Mouse (Mus musculus) CH12.LX (cell line): ENCODE data around the gene Pax5.

ENCODE experiments used
- CTCF ChIP-seq, 2 experiments: IDR thresholded peaks in 1 of 2; conservative IDR thresholded peaks in 1 of 2; 2 replicates each; pipeline ENCODE4 v1.5.1; 2011 to 2012; ENCODE audit warnings: low read depth in 2 of 2, low read length in 2 of 2, improper control_type of control experiment in 1 of 2, inconsistent platforms in 1 of 2, mild to moderate bottlenecking in 1 of 2, moderate library complexity in 1 of 2
- GABPA ChIP-seq: IDR thresholded peaks from 2 replicates; pipeline ENCODE4 v1.6.1; 2012; ENCODE audit warnings: low read depth, low read length, improper control_type of control experiment, inconsistent platforms; ENCODE audit not compliant: insufficient replicate concordance
- KAT2A ChIP-seq: IDR thresholded peaks from 2 replicates; pipeline ENCODE4 v1.6.1; 2012; ENCODE audit warnings: low read length, improper control_type of control experiment, inconsistent platforms; ENCODE audit not compliant: insufficient replicate concordance
- MAZ ChIP-seq: IDR thresholded peaks from 2 replicates; pipeline ENCODE4 v1.6.1; 2012; ENCODE audit warnings: low read depth, mild to moderate bottlenecking, inconsistent platforms, low read length, improper control_type of control experiment, moderate library complexity
- MXI1 ChIP-seq: IDR thresholded peaks from 2 replicates; pipeline ENCODE4 v1.6.1; 2011; ENCODE audit warnings: mild to moderate bottlenecking, low read depth, low read length, improper control_type of control experiment
- POLR2A ChIP-seq: IDR thresholded peaks from 2 replicates; pipeline ENCODE4 v1.6.1; 2011; ENCODE audit warnings: low read depth, mild to moderate bottlenecking, improper control_type of control experiment, low read length
- USF1 ChIP-seq: IDR thresholded peaks from 2 replicates; pipeline ENCODE4 v1.6.1; 2014; ENCODE audit warnings: low read depth, mild to moderate bottlenecking, inconsistent platforms, low read length, improper control_type of control experiment

DNA sequence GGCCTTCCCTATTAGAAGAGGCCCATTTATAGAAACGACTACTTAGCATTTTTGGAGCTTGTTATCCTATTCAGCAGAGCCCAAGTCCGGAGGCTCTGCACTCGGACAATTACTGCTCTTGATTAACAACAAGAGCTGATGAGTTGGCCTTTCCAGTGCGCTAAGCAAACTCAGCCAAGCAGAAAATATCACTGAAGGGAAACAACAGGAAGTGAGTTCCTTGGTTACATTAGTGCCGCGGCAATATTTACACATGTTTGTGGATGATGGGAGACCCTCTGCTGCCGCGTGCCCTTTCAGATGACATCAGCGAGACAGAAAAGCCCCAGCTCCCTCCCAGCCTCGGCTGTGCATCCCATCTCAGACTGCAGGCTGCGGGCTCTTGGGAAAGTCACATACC lies 191.4 kb downstream of the Pax5 start:
- TF ChIP-seq CTCF (conservative IDR thresholded peaks at IDR 0.05 in 1 of 2, IDR thresholded peaks at IDR 0.05 in 1 of 2; ENCODE audit: low read depth in 2 of 2, low read length in 2 of 2) (no peak), KAT2A (no peak), MAZ (no peak), GABPA (no peak), USF1 (no peak), POLR2A (no peak), MXI1 (no peak)
